Mouse (Mus musculus) erythroblast, embryonic 14.5 days (primary cell): ENCODE results near the gene Ano2.

ENCODE experiments used
- GATA1 ChIP-seq: IDR thresholded peaks from 2 replicates; pipeline ENCODE4 v1.6.1; 2012; ENCODE audit warnings: low read length, inconsistent platforms, mixed read lengths
- TAL1 ChIP-seq: IDR thresholded peaks from 3 replicates; pipeline ENCODE4 v1.6.1; 2012; ENCODE audit warnings: low read length, inconsistent platforms, mixed read lengths

DNA sequence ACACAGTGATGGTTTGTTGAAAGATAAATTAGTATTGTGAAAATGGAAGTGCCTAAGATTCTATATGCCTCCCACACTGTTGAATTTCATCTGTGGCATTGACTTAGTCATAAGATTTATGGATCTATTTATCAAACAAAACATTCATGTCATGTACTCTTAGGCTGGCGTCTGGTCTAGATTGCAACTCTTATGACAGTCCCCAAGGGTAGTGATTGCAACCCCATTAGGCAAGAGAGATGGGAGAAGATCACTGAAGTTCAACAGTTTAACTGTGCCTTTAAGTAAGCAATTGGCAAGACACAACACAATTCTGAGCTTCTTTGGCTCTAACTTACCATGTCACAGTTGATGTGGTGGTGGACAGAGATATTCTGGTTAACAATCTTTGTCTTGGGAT is 36.8 kb upstream of the Ano2 start:
- no peak for TF ChIP-seq GATA1
- TF ChIP-seq TAL1: no peak
